Mouse (Mus musculus) E14TG2a.4 (cell line): ENCODE measurements around the gene Abhd16a.

Experiments
- CTCF ChIP-seq: conservative IDR thresholded peaks from 2 replicates; pipeline ENCODE4 v1.5.1; 2014; ENCODE audit warnings: low read length
- NANOG ChIP-seq: IDR thresholded peaks from 2 replicates; pipeline ENCODE4 v1.6.1; 2014; ENCODE audit warnings: borderline replicate concordance, low read length, mixed read lengths
- POU5F1 ChIP-seq: IDR thresholded peaks from 2 replicates; pipeline ENCODE4 v1.6.1; 2014; ENCODE audit warnings: low read length, borderline replicate concordance

DNA sequence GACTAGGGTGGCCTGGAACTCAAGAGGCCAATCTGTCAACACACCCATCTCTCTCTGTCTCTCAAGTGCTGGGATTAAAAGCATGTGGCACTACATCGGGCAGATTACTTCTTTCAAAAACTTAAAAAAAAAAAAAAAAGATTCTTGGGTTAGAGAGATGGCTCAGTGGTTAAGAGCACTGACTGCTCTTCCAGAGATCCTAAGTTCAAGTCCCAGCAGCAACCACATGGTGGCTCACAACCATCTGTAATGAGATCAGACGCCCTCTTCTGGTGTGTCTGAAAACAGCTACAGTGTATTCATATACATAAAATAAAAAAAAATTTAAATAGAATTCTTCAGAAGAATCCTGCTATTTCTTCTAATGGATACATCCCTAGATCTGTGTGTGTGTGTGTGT, 912 bp upstream of the Abhd16a start:
- TF ChIP-seq CTCF, result peak; percentile 35
- TF ChIP-seq POU5F1, result no peak
- TF ChIP-seq NANOG, result no peak
